Mouse (Mus musculus) spleen, postnatal 4 days (tissue): ENCODE measurements at regions not wholly inside any gene's neighbourhood (a gene's known extent, or its start where the extent isn't known, plus 50 kb on each side); places are given as distances from the start of the nearest gene placed in this dataset.

Experiments
- DNase-seq, 2 experiments: peaks; one replicate each; pipeline ENCODE4 v3.0.0; 2022; ENCODE audit warnings: low spot score in 2 of 2

- no peak for DNase-seq
These were observed 89.1 kb downstream of the Kcnj2 start for GRCm38 (mm10) chr11:111155023-111155422.

- no peak for DNase-seq
These were observed 89.8 kb downstream of the Kcnj2 start for GRCm38 (mm10) chr11:111155747-111156146.

DNA sequence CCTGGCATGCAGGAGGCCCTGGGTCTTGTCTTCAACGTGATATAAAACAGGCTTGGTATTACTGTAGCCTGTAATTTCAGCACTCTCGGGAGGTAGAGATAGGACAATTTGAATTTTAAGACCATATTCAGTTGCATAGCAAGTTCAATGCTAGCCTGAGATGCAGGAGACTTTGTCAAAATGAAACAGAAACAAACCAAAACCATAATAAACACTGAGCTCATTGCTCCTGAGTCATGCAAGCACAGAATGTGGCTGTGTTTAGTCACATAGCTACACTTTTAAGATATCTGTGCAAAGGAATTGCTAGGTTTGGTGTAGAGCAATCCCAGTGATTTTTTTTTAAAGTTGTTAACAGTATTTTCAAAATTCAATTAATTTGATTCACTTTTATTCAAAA, 93.3 kb downstream of the Kcnj2 start:
- no peak for DNase-seq

DNA sequence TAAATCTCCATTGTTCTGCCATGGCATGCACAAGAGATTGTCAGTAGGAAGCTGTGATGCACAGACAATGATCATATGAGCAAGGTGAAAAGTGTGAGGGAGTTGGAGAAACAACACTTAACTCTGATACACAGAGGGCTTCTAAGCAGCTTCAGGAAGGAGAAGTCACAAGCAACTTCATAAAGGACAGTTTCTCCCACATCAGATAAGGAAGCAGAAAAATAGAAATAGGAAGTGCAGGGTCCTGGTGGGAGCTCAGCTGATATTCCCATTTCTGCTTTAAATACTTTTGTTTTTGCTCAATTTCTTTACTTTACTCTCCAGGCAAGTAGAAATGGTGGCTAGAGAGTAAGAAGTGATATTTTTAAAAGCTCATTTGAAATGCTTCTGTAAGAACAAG, 98.9 kb downstream of the Kcnj2 start:
- DNase-seq: no peak

GRCm38 (mm10) chr11:111170174-111170800, 104.3 kb downstream of the Kcnj2 start:
- no peak for DNase-seq

DNA sequence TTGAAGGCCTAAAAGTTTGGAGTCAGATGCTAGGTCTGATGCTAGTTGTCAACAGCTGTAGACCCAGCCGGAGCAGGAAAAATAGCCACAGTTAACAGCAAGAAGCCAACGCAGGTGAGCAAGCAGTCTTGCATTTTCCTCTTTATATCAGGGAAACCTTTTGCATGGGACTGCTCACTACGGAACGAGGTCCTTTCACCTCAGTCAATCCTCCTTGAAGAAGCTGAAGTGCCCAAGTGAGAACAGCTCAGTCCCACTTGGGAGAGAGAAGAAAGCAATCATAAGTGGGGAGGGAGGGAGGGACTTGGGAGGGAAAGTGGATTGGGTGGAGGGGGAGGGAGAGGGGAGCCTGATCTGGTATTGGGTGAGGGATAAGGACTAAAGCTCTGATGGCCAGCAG, 107.6 kb downstream of the Kcnj2 start:
- DNase-seq: no peak

- no peak for DNase-seq
These were observed 109.6 kb downstream of the Kcnj2 start for GRCm38 (mm10) chr11:111175566-111175965.

DNA sequence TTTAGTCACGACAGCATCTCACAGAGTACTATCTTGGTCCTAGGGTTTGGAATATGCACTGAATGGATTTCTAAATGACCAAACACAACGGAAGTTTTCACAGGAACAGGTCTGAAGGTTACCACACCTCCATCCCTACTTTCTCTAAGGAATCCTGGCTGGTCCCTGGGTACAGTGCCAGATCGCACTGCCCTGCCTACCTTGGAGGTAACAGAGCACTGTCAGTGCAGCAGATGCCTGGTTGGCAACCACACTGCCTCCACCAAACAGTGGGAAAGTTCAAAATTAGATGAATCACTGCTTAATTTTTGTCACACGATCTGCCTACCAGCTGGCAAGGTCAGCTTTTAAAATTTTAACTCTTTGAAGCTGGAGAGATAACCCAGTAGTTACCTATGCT, 111.6 kb downstream of the Kcnj2 start:
- no peak for DNase-seq

- no peak for DNase-seq
These were observed 131.5 kb downstream of the Kcnj2 start for GRCm38 (mm10) chr11:111197422-111197821.

- DNase-seq: no peak
These were observed 134.5 kb downstream of the Kcnj2 start for GRCm38 (mm10) chr11:111200512-111200911.

DNA sequence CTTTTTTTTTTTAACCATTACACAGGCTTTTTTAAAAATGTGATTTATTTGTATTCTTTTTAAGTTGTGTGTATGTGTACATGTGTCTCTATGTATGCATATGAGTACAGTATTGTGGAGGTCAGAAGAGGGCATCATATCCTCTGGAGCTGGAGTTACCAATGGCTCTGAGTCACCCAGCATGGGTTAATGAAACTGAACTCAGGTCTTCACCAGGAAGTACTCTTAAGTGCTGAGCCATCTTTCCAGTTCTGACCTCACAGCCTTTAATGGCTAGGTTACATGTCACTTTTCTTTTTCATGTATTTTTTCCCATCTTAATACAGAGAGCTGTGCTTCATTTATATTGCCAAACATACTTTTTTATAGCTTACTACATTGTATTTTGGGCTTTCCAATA, 136.8 kb downstream of the Kcnj2 start:
- DNase-seq: no peak

- DNase-seq: no peak
These were observed 144.6 kb downstream of the Kcnj2 start for GRCm38 (mm10) chr11:111210565-111210964.

- DNase-seq: no peak
These were observed 146.2 kb downstream of the Kcnj2 start for GRCm38 (mm10) chr11:111212038-111212701.

DNA sequence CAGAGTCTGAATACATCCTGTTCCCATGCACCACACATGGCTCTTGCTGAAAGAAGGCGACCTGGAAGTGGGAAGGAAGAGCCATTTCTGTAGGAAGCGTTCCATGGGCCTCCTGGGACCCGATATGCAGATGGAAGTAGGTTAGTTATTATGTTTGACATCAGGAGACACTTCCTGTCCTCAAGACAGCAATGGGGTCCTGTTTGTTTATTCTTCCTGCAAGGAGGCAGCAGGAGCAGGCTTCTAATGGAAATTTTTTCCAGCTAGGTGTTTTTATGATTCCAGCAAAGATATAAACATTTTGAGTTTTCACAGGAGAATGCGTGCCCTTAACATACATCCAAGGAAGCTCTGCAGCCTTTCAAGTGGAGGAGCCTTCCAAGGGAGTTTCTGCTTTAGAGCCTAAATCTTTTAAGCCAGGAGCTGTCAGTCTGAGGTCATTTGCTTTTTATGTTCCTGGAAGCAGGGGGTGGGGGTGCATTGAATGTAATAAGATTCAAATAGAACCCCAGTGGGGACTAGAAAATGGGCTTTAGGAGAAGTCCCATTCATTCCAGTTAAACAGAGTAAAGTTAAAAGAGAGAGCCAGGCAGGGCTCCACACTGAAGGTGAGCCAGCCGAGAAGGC, 146.9 kb downstream of the Kcnj2 start:
- no peak for DNase-seq

- DNase-seq: no peak
These were observed 149.0 kb downstream of the Kcnj2 start for GRCm38 (mm10) chr11:111215006-111215405.

DNA sequence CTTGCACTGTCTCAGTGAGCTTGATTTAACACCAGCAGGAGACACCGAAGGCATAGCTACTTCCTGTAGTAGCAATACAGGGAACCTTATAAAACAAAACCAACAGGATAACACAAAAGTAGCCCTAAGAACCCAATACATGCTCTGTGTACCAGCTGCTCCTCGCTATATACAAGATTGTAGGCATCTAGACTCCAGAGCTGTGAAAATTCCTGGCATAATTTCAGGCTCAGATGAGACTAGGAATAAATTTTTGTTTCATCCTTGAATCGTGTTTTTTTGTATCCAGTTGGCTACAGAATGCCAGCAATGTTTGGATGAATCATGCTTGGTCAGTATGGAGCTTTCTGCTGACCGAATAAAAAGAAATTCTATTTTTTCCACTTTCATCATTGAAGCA, 157.9 kb downstream of the Kcnj2 start:
- DNase-seq: no peak

- DNase-seq: no peak
These were observed 161.3 kb downstream of the Kcnj2 start for GRCm38 (mm10) chr11:111227305-111227704.

GRCm38 (mm10) chr11:111236741-111237140, 170.8 kb downstream of the Kcnj2 start:
- no peak for DNase-seq

- no peak for DNase-seq
These were observed 173.8 kb downstream of the Kcnj2 start for GRCm38 (mm10) chr11:111239784-111240183.

- DNase-seq: no peak
These were observed 186.3 kb downstream of the Kcnj2 start for GRCm38 (mm10) chr11:111252226-111252625.

DNA sequence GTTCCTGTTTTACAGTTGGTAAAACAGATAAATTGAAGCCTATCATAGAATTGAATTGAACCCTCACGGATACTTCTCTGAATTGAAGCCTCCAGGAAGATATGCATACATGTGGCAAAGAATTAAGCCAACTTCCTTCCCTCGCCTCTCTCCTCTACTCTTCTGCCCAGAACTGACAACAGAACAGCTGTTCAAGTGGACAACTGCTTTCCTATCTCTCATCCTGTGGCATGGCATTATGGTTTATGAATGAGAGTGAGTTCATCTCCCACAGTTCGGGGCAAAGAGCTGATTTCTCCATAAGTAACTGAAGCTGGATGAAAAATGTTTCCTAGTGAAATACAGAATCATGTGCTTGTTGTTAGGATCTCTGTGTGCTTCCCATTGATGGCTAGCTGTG, 190.6 kb downstream of the Kcnj2 start:
- no peak for DNase-seq

DNA sequence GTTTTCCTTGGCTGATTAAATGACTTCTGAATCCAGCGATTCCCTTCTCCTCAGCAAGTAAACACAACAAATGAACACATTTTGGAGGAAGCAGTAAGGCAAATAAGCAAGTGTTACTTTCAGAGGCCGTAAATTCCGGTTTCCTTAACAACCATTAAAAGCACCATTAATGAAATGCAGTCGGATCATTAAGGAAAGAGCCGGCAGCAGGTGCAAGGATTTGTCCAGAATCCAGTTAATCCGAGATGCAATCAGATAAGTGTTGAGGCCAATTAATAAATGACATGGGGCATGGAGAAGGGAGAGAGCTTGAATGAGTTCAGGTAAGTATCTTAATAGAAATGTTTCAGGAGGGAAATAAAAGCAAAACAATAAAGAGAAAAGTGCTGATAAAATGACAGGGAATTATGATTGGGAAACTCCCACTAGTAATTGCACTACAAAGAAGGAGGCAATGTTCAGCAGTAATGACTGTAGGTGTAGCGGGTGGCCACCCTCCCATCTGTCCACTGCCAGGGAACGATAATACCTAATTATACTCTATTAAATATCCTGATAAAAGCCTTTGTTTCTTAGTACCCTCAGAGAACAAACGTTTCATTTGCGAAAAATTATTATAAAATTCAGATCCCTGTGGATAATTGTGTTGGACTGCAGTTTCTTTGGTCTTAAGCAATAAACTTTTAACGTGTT, 194.9 kb downstream of the Kcnj2 start:
- no peak for DNase-seq

DNA sequence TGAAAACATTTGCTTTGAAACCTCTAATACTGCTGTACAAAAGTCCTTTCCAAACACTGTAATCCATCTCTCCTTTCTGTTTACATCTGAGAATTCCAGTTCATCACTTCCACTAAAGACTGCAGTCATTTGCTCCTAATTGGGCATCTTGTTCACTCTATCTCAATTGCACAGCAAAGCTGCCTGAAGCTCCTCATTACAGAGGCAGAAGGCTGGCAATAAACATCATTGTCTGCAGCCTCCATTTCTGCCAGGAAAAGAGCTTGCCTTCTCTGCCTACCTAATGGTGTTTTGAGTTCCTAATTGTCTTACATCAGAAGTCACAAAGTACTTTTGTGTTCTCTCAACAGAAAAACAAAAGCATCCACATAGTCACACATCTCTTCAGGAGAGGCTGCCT, 207.7 kb downstream of the Kcnj2 start:
- no peak for DNase-seq
